Mouse (Mus musculus) adrenal gland, adult 8-10 months (tissue): Measurements from ENCODE around the gene Pdx1. TPM values are rescaled to one million over a fixed set of nuclear protein-coding genes. Genes with fewer than 3 reads are reported as not detected.

ENCODE experiments used
- DNase-seq: peaks from one replicate; pipeline ENCODE4 v3.0.0; 2022
- microRNA-seq, 2 experiments: library from miRNA; unstranded; fragments of <30 nt; microRNA quantifications; one replicate each; pipeline ENCODE4 v1.2.0; 2022
- total RNA-seq, 4 experiments: library from RNA; stranded (reverse); gene quantifications; 2 replicates each; pipeline ENCODE4 v1.2.4; 2022

The Pdx1 gene
- total RNA-seq, 4 experiments from 2014 or later, result not detected

GRCm38 (mm10) chr5:147312830-147313685 is 43.3 kb downstream of the Pdx1 start:
- DNase-seq, result no peak

GRCm38 (mm10) chr5:147314646-147315431 is 45.1 kb downstream of the Pdx1 start:
- DNase-seq, result peak; percentile 43

GRCm38 (mm10) chr5:147315432-147316075 is 45.8 kb downstream of the Pdx1 start:
- DNase-seq, result no peak

DNA sequence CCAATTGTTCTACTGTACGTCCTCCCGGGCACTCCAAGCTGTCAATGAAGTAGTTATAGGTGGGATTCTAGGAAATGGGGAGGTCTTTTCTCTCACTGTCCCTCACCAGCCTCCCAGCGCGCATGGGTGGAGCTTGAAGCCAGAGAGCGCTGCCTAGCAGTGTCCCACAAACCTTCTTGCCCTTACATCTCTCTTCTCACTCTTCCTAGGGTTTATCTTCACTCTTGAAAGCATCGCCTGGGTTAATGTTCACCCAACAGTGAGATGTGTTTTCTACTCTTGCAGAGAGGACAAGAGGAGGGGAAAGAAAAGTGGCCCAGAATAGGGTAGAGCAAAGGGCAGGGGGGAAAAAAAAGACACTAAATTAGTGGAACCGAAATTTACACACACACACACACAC is 47.6 kb downstream of the Pdx1 start:
- no peak for DNase-seq

DNA sequence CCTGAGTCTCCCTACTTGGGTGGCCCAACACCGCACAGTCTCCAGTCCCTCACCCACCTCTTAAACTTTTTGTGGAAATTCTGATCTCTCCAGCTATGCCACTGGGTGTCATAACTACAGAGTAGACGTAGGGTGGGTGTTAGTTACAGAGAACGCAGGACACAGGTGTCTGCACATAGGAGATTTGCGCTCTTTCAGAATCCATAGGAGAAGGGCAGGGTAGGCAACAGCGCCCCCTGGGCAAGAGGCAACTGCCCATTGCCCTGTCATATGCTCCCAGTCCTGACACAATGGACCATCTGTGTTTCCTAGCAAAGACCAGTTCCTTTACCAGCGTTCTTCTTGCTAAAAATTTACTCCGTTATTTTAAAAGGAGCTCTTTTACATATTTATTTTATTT is 48.2 kb downstream of the Pdx1 start:
- DNase-seq, result no peak

DNA sequence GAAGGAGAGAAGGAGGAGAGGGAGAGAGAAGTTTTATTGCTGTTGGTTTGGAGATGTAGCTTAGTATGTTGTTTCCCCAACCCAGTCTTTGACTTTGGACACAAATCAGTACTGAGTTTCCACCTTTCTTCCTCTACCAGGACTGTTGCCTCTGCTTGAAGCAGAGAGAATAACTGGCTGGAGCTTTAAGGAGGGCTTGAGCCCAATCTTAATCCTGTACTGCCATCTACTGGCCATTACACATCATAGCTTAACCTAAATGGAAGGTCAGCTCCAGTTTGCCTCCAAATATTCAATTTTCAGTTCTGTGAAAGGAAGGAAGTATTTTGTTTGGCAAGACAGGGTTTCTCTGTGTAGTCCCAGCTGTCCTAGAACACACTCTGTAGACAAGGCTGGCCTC is 49.9 kb downstream of the Pdx1 start:
- DNase-seq, result no peak

GRCm38 (mm10) chr5:147322183-147322582 is 52.4 kb downstream of the Pdx1 start, which contains the start of gene Urad:
Urad (minus strand) TSS chr5:147322440.
- no peak for DNase-seq

DNA sequence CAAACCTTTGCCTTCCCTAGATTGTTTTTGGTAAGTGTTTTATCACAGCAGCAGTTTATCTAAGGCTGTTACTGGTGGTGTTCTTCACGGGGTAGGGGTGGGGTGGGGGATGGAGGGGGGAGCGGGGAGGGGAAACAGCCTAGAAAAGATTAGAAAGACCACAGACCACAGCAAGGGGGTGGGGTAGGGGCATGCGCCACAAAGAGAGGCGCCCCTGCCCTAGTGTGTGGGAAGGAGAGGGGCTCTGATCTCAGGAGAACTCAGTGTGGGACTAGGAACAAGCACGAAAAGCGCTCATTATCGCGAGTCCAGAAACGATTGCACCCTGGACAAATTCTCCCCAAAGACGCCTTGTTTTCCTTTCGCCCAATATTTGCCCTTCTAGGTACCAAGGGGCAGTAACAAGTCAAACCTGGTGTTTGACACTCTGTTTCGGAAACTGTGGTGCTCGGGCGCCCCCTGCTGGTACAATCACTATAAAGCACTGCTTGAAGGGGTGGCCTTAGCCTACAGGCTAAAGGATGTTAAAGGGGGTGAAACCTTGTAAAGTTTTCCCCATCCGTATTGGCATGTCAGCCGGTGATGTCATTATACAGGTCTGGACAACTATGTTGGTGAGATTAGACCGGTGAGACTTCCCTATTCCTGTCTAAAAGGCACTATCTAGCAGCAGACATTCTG is 53.6 kb downstream of the Pdx1 start:
- DNase-seq, result peak; percentile 18

Small RNA genes within 50 kb of the gene (microRNA-seq; reads per million reads assigned to microRNA genes)
- gene Mir7k, result 0.34 to 0.35 reads per million in 2 experiments

Other genes starting within 250 kb of the Pdx1 start
- gene Lnx2, start 193.4 kb upstream of the Pdx1 start, total RNA-seq, result 10 to 100 TPM; 10.1 to 14.4 (median 12.9) TPM
- 100 to 1,000 TPM in 2 of 4 experiments, 10 to 100 TPM in 2; 96.7 to 117 (median 108) TPM for gene Polr1d, start 192.9 kb upstream of the Pdx1 start, total RNA-seq
- gene Gsx1, start 81.3 kb upstream of the Pdx1 start, total RNA-seq, result not detected
- gene Cdx2, start 37.3 kb downstream of the Pdx1 start, total RNA-seq, result not detected
- 1 to 10 TPM in 2 of 4 experiments, not detected in 2; 1.2 to 1.5 TPM for gene Urad, start 52.5 kb downstream of the Pdx1 start, total RNA-seq
- gene Flt3, start 130.5 kb downstream of the Pdx1 start, total RNA-seq, result under 1 TPM; 0.49 to 0.93 (median 0.67) TPM
- gene Pan3, start 160.2 kb downstream of the Pdx1 start, total RNA-seq, result 100 to 1,000 TPM in 2 of 4 experiments, 10 to 100 TPM in 2; 87.1 to 151 (median 115) TPM